Mouse (Mus musculus) activated CD4-positive, CD25-positive, alpha-beta regulatory T cell, adult 4 months (primary cell): Measurements from ENCODE around the gene Siva1. TPM values are rescaled to one million over a fixed set of nuclear protein-coding genes. Genes with fewer than 3 reads are reported as not detected.

Source experiments
- ATAC-seq: one replicate; pipeline ENCODE4 v1.8.0; 2017
- polyA plus RNA-seq, 2 experiments: library from polyadenylated mRNA; unstranded; fragments of 100-300 nt; shearing (Covaris generic); gene quantifications; one replicate each; pipeline ENCODE4 v1.2.1; 2017

The Siva1 gene
- polyA plus RNA-seq, 2 experiments from 2014 or later = 38.7 to 44.6 TPM

DNA sequence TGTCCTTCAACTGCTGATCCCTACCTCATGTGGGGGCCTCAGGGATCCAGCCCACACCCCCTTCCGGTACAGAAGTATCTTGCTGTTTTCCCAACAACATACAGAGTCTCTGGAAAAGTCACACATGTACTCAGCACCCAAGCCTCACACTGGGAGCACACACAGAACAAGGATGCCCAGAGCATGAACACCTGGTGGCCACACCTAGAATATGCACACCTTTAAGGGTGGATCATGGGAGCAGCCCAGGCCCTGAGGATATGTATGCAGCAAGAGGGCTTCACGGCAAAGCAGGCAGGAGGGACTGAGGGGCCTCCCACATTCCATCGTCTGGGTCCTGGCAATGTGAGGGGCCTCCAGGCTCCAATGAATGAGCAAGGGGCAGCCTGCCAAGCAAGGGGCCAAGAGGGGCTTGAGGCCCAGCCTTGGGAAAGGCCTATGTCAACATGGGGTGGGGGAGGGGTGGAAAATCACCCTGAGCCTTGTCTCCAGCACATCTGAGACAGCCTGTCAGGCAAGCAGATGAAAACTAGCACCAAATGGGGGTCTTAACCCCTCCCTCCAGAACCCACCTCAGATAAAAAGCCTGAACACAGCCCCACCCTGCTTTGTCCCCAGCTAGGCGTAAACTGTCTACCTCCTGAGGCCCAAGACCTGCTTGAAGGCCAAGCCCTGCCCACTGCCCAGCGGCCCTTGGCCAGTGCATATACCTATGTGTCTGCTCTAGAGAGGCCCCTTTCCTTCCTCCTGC lies 16.3 kb downstream of the Siva1 start:
- ATAC-seq = no peak

- no peak for ATAC-seq
Measured at GRCm38 (mm10) chr12:112661327-112661605, 16.8 kb downstream of the Siva1 start.

DNA sequence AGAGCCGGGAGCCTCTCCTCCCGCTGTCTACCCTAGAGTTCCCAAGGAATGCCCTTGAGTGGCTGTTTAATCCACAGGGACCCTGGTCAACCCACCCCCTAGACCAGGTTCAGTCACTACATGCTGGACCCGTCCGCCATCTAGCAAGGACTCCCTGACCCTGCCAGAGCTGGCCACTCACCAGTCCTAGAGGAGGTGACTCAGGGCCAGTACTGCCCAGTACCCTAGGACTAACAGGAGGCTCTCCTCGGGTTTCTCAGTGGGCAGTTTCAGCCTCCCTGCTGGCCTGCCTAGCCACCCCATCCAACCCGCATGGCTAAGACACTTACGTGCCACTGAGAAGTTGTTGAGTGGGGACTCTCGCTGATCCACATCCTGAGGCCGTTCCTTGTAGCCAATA lies 17.4 kb downstream of the Siva1 start:
- ATAC-seq = no peak

DNA sequence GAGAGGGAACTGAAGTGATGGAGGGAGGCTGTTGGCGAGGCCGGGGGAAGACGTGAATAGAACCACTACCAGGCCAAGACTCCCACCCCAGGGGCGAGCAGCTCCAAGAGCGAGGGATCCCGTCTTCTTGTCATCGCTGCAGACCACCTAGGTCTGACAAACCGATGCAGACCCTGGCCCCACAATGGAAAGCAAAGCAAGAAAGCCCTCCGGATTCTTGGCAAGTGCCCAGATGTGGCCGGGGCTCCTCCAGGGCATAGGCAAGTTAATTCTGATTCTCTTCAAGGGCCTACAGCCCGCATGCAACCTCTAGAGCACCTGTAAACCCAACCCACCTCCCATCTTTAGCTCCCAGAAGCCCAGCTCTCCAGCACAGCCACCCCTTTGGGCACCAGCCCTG lies 18.8 kb downstream of the Siva1 start:
- no peak for ATAC-seq

- ATAC-seq = no peak
Measured at GRCm38 (mm10) chr12:112663716-112664115, 19.2 kb downstream of the Siva1 start.

DNA sequence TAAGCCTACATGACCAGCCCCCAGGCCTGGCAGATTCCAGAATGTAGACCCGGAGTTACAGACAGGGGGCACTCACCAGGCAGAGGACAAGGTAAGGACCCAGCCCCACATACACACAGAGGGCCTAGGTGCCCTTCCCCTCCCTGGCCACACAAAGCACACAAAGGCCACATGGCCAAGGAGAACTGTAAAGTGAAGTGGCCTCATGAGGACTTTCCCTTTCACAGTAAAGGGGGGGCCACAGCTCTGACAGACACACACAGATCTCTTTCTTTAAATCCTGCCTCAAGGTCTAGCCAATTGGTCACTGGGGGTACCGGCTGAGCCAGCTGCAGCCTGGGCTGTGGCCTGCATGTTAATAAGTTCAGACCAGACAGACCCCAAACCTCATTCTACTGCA lies 19.6 kb downstream of the Siva1 start:
- no peak for ATAC-seq

GRCm38 (mm10) chr12:112664656-112665055 lies 20.2 kb downstream of the Siva1 start:
- ATAC-seq = no peak

DNA sequence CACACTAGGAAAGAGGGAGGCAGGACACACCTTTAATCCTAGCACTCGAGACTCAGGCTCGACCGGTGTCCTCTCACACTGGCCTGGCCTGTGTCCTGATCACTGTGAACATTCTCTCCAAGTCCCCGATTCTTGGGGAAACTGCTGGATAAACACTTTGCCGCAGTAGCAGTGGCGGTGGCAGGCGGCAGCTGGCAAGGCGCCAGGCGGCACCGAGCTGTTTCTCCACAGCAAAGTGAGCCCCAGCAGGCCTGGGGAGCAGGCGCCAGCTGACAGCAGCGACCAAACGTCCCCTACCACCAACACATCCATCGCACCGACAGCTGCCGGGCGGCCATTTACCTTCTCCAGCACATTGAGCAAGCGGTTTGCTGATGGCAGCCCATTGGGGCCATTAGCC lies 21.0 kb downstream of the Siva1 start:
- no peak for ATAC-seq

GRCm38 (mm10) chr12:112665881-112666544 lies 21.5 kb downstream of the Siva1 start:
- no peak for ATAC-seq

DNA sequence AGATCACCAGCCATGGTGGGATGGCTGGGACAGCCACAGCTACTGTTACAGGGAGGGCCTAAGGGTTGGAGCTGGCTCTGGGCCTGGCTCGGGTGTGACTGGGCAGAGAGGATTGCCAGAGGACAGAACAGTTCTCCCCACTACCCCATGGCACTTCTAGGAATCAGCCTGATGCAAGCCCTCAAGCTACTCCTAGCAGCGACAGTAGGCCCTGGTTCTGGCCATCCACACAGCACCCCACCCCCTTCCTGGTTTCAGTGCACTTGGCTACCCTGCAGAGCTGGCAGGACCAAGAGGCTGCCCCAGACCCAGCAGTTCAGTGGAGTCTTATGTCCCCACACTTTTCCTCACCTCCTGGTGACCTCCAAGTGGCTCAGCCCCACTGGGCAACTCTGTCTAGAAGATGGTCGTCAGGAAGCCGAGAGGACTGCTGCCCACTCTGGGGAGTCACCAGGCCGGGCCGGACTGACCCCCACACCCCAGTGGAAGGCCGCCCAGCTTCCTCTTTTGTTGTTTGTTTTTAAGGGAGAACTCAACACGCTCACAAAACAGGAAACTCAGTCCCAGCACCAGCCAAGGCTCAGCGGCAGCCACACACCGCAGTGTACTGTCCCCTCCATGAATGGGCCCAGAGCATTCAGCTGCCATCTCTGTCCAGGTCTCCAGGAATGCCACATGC lies 23.3 kb downstream of the Siva1 start:
- ATAC-seq = no peak

- no peak for ATAC-seq
Measured at GRCm38 (mm10) chr12:112670718-112671393, 26.4 kb downstream of the Siva1 start.

- ATAC-seq = no peak
Measured at GRCm38 (mm10) chr12:112671891-112672290, 27.4 kb downstream of the Siva1 start.

DNA sequence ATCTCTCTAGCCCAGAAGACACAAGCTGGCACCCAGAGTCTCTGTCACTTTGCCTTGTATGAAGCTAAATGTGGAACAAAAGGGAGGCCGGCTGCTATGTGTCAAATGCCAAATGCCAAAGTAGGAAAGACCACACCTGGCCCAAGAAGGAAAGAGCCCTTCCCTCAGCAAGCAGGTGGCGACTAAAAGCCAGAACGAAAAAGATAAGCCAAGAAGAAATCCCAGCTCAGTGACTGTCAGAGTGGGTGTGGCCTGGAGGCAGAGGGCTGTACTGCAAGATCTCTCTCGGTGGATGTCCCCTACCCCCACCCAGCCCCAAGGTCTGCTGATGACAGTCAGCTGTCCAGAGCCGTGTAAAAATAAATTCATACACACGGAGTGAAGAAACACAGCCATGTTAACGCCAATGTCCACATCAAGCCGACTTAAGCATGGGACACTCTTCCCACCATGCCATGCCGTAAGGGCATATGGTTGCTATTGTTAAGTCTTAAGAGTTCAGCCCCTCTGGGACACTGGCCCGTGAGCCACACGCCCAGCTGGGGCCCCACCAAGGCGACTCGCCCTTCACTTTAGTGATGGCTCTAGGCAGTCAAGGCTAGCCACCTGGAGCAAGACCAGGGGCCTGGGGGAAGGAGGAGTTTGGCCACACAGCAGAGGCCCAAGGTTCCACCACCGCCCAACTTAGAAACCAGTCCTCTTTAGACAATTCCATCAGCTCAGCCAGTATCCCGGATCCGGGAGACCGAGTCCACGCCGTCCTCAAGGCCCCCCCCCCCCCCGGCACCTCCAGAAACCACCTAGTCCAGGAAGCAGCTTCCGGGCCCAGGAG lies 28.5 kb downstream of the Siva1 start:
- ATAC-seq = no peak

GRCm38 (mm10) chr12:112673576-112674091 lies 29.2 kb downstream of the Siva1 start:
- ATAC-seq = peak; percentile 26

- ATAC-seq = peak; percentile 41
Measured at GRCm38 (mm10) chr12:112674132-112675011, 29.9 kb downstream of the Siva1 start, which contains the start of gene Akt1. Akt1 (minus strand) TSS chr12:112674884.

GRCm38 (mm10) chr12:112675245-112676035 lies 31.0 kb downstream of the Siva1 start:
- ATAC-seq = peak; percentile 70

- ATAC-seq = no peak
Measured at GRCm38 (mm10) chr12:112677076-112677475, 32.6 kb downstream of the Siva1 start.

DNA sequence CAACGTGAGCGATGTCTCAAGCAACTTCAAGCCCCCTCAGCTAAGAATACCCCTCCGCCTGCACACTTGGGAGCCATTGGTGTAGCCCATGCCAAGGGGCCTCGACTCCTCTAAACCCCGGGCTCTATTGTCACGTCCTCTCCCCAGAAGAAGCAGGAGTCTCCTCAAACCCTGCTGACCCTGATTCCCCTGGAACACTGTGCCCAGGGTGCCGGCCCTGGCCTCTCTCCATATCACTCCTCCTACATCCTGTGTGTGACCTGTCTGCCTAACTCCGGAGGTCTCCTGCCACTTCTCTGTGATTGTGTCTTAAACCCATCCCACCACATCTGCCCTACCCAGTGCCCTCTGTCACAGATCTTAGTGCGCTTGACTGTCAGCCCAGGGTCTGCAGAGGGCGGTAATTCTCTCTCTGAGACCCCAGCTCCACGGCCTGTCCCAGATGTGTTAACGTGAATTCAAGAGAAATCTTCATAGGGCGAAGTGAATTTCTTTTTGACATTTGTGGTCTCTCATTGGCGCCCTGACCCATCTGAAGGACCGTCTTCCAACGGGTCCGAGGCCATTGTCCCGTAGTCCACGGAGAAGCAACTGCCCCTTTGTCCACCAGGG lies 33.6 kb downstream of the Siva1 start:
- ATAC-seq = no peak

DNA sequence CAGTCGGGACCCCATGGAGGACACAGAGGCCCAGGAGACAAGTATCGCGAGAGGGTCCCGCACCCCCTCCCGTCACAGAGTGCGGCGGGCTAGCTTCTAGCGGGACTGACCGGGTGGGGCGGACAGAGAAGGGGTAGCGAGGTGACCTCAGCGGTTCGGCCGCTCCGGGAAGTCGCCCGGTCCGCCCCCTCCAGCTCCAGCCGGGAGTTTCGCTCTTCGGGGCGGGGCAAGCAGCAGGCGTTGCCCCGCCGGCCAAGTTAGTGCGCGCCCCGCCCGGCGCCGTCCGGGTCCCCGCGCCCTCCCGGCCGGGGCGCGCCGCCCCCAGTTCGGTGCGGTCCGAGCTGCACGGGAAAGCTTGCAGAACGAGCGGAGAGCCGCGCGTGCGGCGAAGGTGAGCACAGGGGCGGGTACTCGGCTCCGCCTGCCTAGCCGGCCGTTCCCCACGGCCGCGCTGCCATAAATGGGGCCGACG lies 34.1 kb downstream of the Siva1 start, which contains the start of gene Zbtb42:
Gene Zbtb42 (plus strand): TSS at position 274 of the 472 bp plus-strand sequence.
- no peak for ATAC-seq
